Mouse (Mus musculus): ENCODE data around the gene Sdccag8. TPM values are rescaled to one million over a fixed set of nuclear protein-coding genes. Genes with fewer than 3 reads are reported as not detected.

Sdccag8 gene
- 6.4 and 6.7 TPM in 2 replicates for polyA plus RNA-seq (2016; fragmentation: Nextera tagmentation; extraction: Ambion mirVana)

GRCm38 (mm10) chr1:176814591-176815062 is at the start of gene Sdccag8:
Sdccag8 (plus strand) TSS chr1:176814660.
- Histone ChIP-seq H3K27ac (peak within 1 kb of the TSS; percentile 97), H3K4me2 (peak within 1 kb of the TSS; percentile 82), H3K27me3 (replicated peaks) (no peaks in the 10 kb centered on the region), H3K4me1 (peaks cover 38% of the 10 kb centered on the region), H3K9ac (peak within 1 kb of the TSS; percentile 89), H3K4me3 (peak within 1 kb of the TSS; percentile 92), H3K36me3 (no peaks in the 10 kb centered on the region), H3K9me3 (replicated peaks) (no peaks in the 10 kb centered on the region)
- under 1% methylated on average over 25 of the region's 25 CpGs for WGBS (ENCODE audit: insufficient replicate concordance)
- peak; percentile 94 for ATAC-seq

- Histone ChIP-seq H3K36me3 (peaks cover 29% of the 10 kb centered on the region), H3K4me2 (no peak overlapping the region)
Measured at GRCm38 (mm10) chr1:176774533-176774932, 39.9 kb upstream of the Sdccag8 start.

DNA sequence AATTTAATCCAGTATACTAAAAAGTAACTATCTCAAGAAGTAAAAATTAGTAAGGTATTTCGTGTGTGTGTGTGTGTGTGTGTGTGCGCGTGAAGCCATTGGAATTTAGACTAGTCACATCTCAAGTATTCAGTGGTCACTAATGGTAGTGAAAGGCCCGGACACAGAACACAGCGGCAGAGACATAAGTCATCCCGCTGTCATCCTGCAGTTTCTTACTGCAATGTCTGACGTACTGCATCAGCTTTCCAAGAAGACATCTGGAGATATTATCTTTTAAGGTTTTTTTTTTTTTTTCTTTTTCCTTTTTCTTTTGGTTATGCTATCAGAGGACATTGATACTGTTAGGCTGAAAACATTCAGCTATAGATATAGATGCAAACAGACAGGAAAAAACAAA is 25.1 kb upstream of the Sdccag8 start:
- Histone ChIP-seq H3K9ac (no peak overlapping the region), H3K36me3 (peaks cover 30% of the 10 kb centered on the region), H3K4me2 (no peak overlapping the region), H3K27ac (no peak overlapping the region), H3K4me3 (no peak overlapping the region), H3K9me3 (replicated peaks) (no peaks in the 10 kb centered on the region), H3K27me3 (replicated peaks) (no peaks in the 10 kb centered on the region), H3K4me1 (no peaks in the 10 kb centered on the region)
- whole genome bisulfite sequencing (ENCODE audit: insufficient replicate concordance) = 81% methylated on average over 7 of the region's 7 CpGs
- no peak for ATAC-seq

More at GRCm38 (mm10) chr1:176774533-176774932, 39.9 kb upstream of the Sdccag8 start:
- no peak overlapping the region for H3K9ac ChIP-seq
- no peaks in the 10 kb centered on the region for H3K9me3 ChIP-seq (replicated peaks)
- no peak for ATAC-seq
- no peak overlapping the region for H3K4me3 ChIP-seq
- no peaks in the 10 kb centered on the region for H3K4me1 ChIP-seq
- WGBS (ENCODE audit: insufficient replicate concordance) = 85% methylated on average over 4 of the region's 4 CpGs
- no peak overlapping the region for H3K27ac ChIP-seq
- no peaks in the 10 kb centered on the region for H3K27me3 ChIP-seq (replicated peaks)

DNA sequence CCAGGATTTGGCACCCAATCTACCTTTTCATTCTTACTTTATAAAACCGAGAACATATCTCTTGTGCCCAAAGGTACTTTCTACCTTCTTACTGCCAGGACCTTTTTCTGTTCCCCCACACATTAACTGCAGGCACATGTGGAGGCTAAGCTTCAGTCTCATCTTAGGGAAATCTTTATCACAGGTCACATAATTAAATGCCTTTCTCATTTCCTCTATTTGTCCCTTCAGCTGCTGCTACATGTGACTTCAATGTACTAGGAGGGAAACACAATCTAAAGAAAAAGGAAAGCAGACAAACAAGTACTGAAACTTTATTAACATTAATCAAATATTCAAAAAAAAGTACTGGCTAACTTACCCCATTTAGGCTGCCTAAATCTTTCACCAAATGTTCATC is 22.3 kb upstream of the Sdccag8 start:
- ATAC-seq = no peak

DNA sequence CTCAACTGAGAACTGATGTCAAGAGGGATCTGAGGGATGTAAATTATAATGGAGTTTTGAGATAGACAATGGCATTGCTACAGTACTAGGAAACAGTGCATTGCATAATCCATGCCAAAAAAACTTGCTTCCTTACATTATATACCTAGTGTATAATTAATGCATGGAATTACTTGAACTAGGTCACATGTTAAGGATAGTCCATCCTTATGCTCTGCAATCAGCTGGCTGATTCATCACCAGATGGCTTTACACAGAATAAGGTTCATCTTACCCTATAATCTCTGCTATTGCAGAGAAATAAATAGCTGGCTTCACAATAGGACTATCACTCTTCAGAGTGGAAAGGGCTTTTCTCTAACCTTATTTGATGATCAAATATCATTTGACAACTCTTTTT is 15.8 kb upstream of the Sdccag8 start:
- H3K9me3 ChIP-seq (replicated peaks) = no peaks in the 10 kb centered on the region
- no peak overlapping the region for H3K27ac ChIP-seq
- no peaks in the 10 kb centered on the region for H3K27me3 ChIP-seq (replicated peaks)
- H3K9ac ChIP-seq = no peak overlapping the region
- H3K4me1 ChIP-seq = peaks cover 9% of the 10 kb centered on the region; the same call in 1 of the 2 replicates
- no peaks in the 10 kb centered on the region for H3K36me3 ChIP-seq
- no peak overlapping the region for H3K4me3 ChIP-seq
- no peak overlapping the region for H3K4me2 ChIP-seq
- ATAC-seq = no peak

More for the DNA sequence above, 22.3 kb upstream of the Sdccag8 start:
- no peaks in the 10 kb centered on the region for H3K4me1 ChIP-seq
- H3K4me3 ChIP-seq = no peak overlapping the region
- no peaks in the 10 kb centered on the region for H3K9me3 ChIP-seq (replicated peaks)
- H3K4me2 ChIP-seq = no peak overlapping the region
- H3K36me3 ChIP-seq = peaks cover 21% of the 10 kb centered on the region
- H3K27ac ChIP-seq = no peak overlapping the region
- no peak overlapping the region for H3K9ac ChIP-seq
- H3K27me3 ChIP-seq (replicated peaks) = no peaks in the 10 kb centered on the region
- 83% methylated on average over 1 of the region's 1 CpGs for WGBS (ENCODE audit: insufficient replicate concordance)

GRCm38 (mm10) chr1:176800728-176801365 is 13.6 kb upstream of the Sdccag8 start:
- Histone ChIP-seq H3K27ac (no peak overlapping the region), H3K27me3 (replicated peaks) (no peaks in the 10 kb centered on the region), H3K36me3 (no peaks in the 10 kb centered on the region), H3K9me3 (replicated peaks) (no peaks in the 10 kb centered on the region), H3K4me3 (no peak overlapping the region), H3K4me1 (peaks cover 9% of the 10 kb centered on the region; the same call in 1 of the 2 replicates), H3K9ac (no peak overlapping the region), H3K4me2 (no peak overlapping the region)
- whole genome bisulfite sequencing (ENCODE audit: insufficient replicate concordance) = 62% methylated on average over 2 of the region's 2 CpGs
- ATAC-seq = no peak

DNA sequence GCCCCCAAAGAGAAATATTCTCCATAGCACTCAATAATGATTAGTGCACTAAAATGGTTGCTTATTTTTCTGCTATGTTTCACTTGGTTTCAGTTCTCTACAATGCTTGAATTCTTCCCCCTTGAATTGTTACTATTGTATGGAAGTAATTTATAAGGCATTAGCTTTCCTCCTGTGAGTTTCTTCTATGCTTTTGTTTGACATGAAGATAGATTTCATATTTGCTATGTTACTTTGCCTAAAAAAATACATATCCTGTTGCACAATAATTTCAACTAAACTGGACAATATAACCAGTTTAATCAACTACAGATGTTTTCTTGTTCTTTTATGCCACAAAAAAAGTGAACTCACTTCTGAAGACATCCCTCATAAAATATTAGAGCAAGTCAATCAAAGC is 4.3 kb upstream of the Sdccag8 start:
- H3K9me3 ChIP-seq (replicated peaks) = no peaks in the 10 kb centered on the region
- H3K4me1 ChIP-seq = peaks cover 28% of the 10 kb centered on the region
- H3K36me3 ChIP-seq = no peaks in the 10 kb centered on the region
- no peak overlapping the region for H3K27ac ChIP-seq
- H3K27me3 ChIP-seq (replicated peaks) = no peaks in the 10 kb centered on the region
- H3K4me3 ChIP-seq = no peak overlapping the region
- no peak overlapping the region for H3K9ac ChIP-seq
- ATAC-seq = no peak
- no peak overlapping the region for H3K4me2 ChIP-seq

- no peaks in the 10 kb centered on the region for H3K36me3 ChIP-seq
- 0 out of 2 replicates have a peak overlapping the region, but pooled peaks have one; percentile 92 for H3K4me3 ChIP-seq
- H3K27me3 ChIP-seq (replicated peaks) = no peaks in the 10 kb centered on the region
- no peak overlapping the region for H3K27ac ChIP-seq
- WGBS (ENCODE audit: insufficient replicate concordance) = 57% methylated on average over 3 of the region's 3 CpGs
- no peak for ATAC-seq
- H3K4me1 ChIP-seq = peaks cover 35% of the 10 kb centered on the region
- H3K9me3 ChIP-seq (replicated peaks) = no peaks in the 10 kb centered on the region
- peak overlapping the region; percentile 82 for H3K4me2 ChIP-seq
- H3K9ac ChIP-seq = 0 out of 2 replicates have a peak overlapping the region, but pooled peaks have one; percentile 89
Measured at GRCm38 (mm10) chr1:176811892-176812291, 2.6 kb upstream of the Sdccag8 start.

- Histone ChIP-seq H3K9me3 (replicated peaks) (no peaks in the 10 kb centered on the region), H3K27ac (peak overlapping the region; percentile 97), H3K4me1 (peaks cover 35% of the 10 kb centered on the region), H3K4me3 (peak overlapping the region; percentile 92), H3K9ac (peak overlapping the region; percentile 89), H3K4me2 (peak overlapping the region; percentile 82), H3K36me3 (no peaks in the 10 kb centered on the region), H3K27me3 (replicated peaks) (no peaks in the 10 kb centered on the region)
- no peak for ATAC-seq
- 12% methylated on average over 11 of the region's 11 CpGs for WGBS (ENCODE audit: insufficient replicate concordance)
Measured at GRCm38 (mm10) chr1:176812491-176813291, 1.8 kb upstream of the Sdccag8 start.

GRCm38 (mm10) chr1:176813292-176814035 is 996 bp upstream of the Sdccag8 start:
- Histone ChIP-seq H3K4me2 (peak overlapping the region; percentile 82), H3K27ac (peak overlapping the region; percentile 97), H3K36me3 (no peaks in the 10 kb centered on the region), H3K27me3 (replicated peaks) (no peaks in the 10 kb centered on the region), H3K9ac (peak overlapping the region; percentile 89), H3K9me3 (replicated peaks) (no peaks in the 10 kb centered on the region), H3K4me3 (peak overlapping the region; percentile 92), H3K4me1 (peaks cover 42% of the 10 kb centered on the region)
- WGBS (ENCODE audit: insufficient replicate concordance) = under 1% methylated on average over 68 of the region's 75 CpGs
- ATAC-seq = peak; percentile 60

- peak; percentile 85 for ATAC-seq
- H3K9me3 ChIP-seq (replicated peaks) = no peaks in the 10 kb centered on the region
- H3K27ac ChIP-seq = peak within 1 kb of the TSS; percentile 97
- WGBS (ENCODE audit: insufficient replicate concordance) = 0% methylated on average over 28 of the region's 28 CpGs
- H3K9ac ChIP-seq = peak within 1 kb of the TSS; percentile 89
- no peaks in the 10 kb centered on the region for H3K36me3 ChIP-seq
- H3K4me3 ChIP-seq = peak within 1 kb of the TSS; percentile 92
- peaks cover 42% of the 10 kb centered on the region for H3K4me1 ChIP-seq
- peak within 1 kb of the TSS; percentile 82 for H3K4me2 ChIP-seq
- no peaks in the 10 kb centered on the region for H3K27me3 ChIP-seq (replicated peaks)
Measured at GRCm38 (mm10) chr1:176814036-176814420, 432 bp upstream of the Sdccag8 start, which contains the start of gene Cep170. Cep170 (minus strand) TSS chr1:176814067.

Data from liver, embryonic 12.5 days (tissue).